Mouse (Mus musculus) MEL (cell line): ENCODE measurements around the gene Ercc5. TPM values are rescaled to one million over a fixed set of nuclear protein-coding genes. Genes with fewer than 3 reads are reported as not detected.
A peak's percentile ranks its signal among the peaks of the same experiment; 100 is the strongest.

Experiments
- DNase-seq: peaks from one replicate; pipeline ENCODE4 v3.0.0; 2011; ENCODE audit warnings: low read depth, low spot score
- H3K27ac ChIP-seq: 2 replicates; pipeline ENCODE4 v1.5.1; 2012; ENCODE audit warnings: low read depth, mild to moderate bottlenecking, control low read depth, low read length, moderate library complexity; ENCODE audit not compliant: control insufficient read depth
- H3K27me3 ChIP-seq, 2 experiments: fragments of 150-350 bp in 1 of 2; sonication (generic) in 1 of 2; 2 replicates each; pipeline ENCODE4 v1.6.1; 2012; ENCODE audit warnings: low read length in 2 of 2, mild to moderate bottlenecking in 2 of 2, improper control_type of control experiment in 1 of 2, moderate library complexity in 1 of 2; ENCODE audit not compliant: insufficient read depth in 2 of 2, control insufficient read depth in 1 of 2
- H3K36me3 ChIP-seq, 2 experiments: 2 replicates each; pipeline ENCODE4 v1.6.1; 2012 to 2014; ENCODE audit warnings: low read length in 2 of 2, improper control_type of control experiment in 1 of 2, inconsistent platforms in 1 of 2, mild to moderate bottlenecking in 1 of 2; ENCODE audit not compliant: insufficient read depth in 2 of 2, control insufficient read depth in 1 of 2
- H3K4me1 ChIP-seq, 2 experiments: fragments of 150-350 bp in 1 of 2; sonication (generic) in 1 of 2; 2 replicates each; pipeline ENCODE4 v1.6.1; 2012; ENCODE audit warnings: low read length in 2 of 2, improper control_type of control experiment in 1 of 2, mild to moderate bottlenecking in 1 of 2; ENCODE audit not compliant: insufficient read depth in 2 of 2, control insufficient read depth in 1 of 2
- H3K4me3 ChIP-seq, 2 experiments: fragments of 150-350 bp in 1 of 2; sonication (generic) in 1 of 2; 2 replicates each; pipeline ENCODE4 v1.5.1; 2012; ENCODE audit warnings: low read depth in 2 of 2, low read length in 2 of 2, mild to moderate bottlenecking in 2 of 2, moderate library complexity in 2 of 2, control low read depth in 1 of 2, improper control_type of control experiment in 1 of 2; ENCODE audit not compliant: control insufficient read depth in 1 of 2, insufficient read depth in 1 of 2
- H3K79me2 ChIP-seq: 2 replicates; pipeline ENCODE4 v1.6.1; 2012; ENCODE audit warnings: mild to moderate bottlenecking, low read length, moderate library complexity; ENCODE audit not compliant: control insufficient read depth, poor library complexity, insufficient read depth
- H3K9ac ChIP-seq: 2 replicates; pipeline ENCODE4 v1.6.1; 2012; ENCODE audit warnings: low read depth, mild to moderate bottlenecking, control low read depth, low read length, moderate library complexity; ENCODE audit not compliant: control insufficient read depth, poor library complexity, severe bottlenecking
- H3K9me3 ChIP-seq: fragments of 150-350 bp; sonication (generic); replicated peaks from 2 replicates; pipeline ENCODE4 v1.6.1; 2012; ENCODE audit warnings: mild to moderate bottlenecking, low read length, improper control_type of control experiment, moderate library complexity; ENCODE audit not compliant: insufficient read depth
- CHD1 ChIP-seq: IDR thresholded peaks from 2 replicates; pipeline ENCODE4 v1.6.1; 2012; ENCODE audit warnings: low read depth, mild to moderate bottlenecking, inconsistent platforms, low read length, improper control_type of control experiment
- CTCF ChIP-seq, 3 experiments: IDR thresholded peaks in 2 of 3; conservative IDR thresholded peaks in 1 of 3; 2 replicates each; pipeline ENCODE4 v1.5.1; 2011 to 2012; ENCODE audit warnings: low read length in 3 of 3, low read depth in 2 of 3, mild to moderate bottlenecking in 2 of 3, improper control_type of control experiment in 1 of 3, inconsistent platforms in 1 of 3, mixed read lengths in 1 of 3, moderate library complexity in 1 of 3; ENCODE audit not compliant: control insufficient read depth in 1 of 3, insufficient read depth in 1 of 3, poor library complexity in 1 of 3, severe bottlenecking in 1 of 3
- ELF1 ChIP-seq: IDR thresholded peaks from 2 replicates; pipeline ENCODE4 v1.6.1; 2014; ENCODE audit warnings: low read depth, mild to moderate bottlenecking, inconsistent platforms, low read length, improper control_type of control experiment, moderate library complexity
- GABPA ChIP-seq: IDR thresholded peaks from 2 replicates; pipeline ENCODE4 v1.6.1; 2012; ENCODE audit warnings: low read depth, mild to moderate bottlenecking, inconsistent platforms, low read length, improper control_type of control experiment, moderate library complexity
- GATA1 ChIP-seq: IDR thresholded peaks from 2 replicates; pipeline ENCODE4 v1.6.1; 2011; ENCODE audit warnings: low read depth, low read length, improper control_type of control experiment
- HCFC1 ChIP-seq: IDR thresholded peaks from 2 replicates; pipeline ENCODE4 v1.6.1; 2012; ENCODE audit warnings: low read depth, mild to moderate bottlenecking, inconsistent platforms, low read length, improper control_type of control experiment, moderate library complexity
- JUND ChIP-seq: IDR thresholded peaks from 2 replicates; pipeline ENCODE4 v1.6.1; 2011; ENCODE audit warnings: low read depth, mild to moderate bottlenecking, improper control_type of control experiment, low read length
- MAFK ChIP-seq: IDR thresholded peaks from 2 replicates; pipeline ENCODE4 v1.6.1; 2011; ENCODE audit warnings: low read depth, mild to moderate bottlenecking, low read length, improper control_type of control experiment, borderline replicate concordance
- MAX ChIP-seq: IDR thresholded peaks from 2 replicates; pipeline ENCODE4 v1.6.1; 2011; ENCODE audit warnings: low read length, improper control_type of control experiment
- MEF2A ChIP-seq: IDR thresholded peaks from 2 replicates; pipeline ENCODE4 v1.6.1; 2014; ENCODE audit warnings: low read depth, mild to moderate bottlenecking, inconsistent platforms, low read length, improper control_type of control experiment; ENCODE audit not compliant: poor library complexity, insufficient replicate concordance, severe bottlenecking; ENCODE audit errors: extremely low read depth
- MXI1 ChIP-seq: IDR thresholded peaks from 2 replicates; pipeline ENCODE4 v1.6.1; 2011; ENCODE audit warnings: mild to moderate bottlenecking, low read depth, low read length, improper control_type of control experiment
- MYC ChIP-seq: IDR thresholded peaks from 2 replicates; pipeline ENCODE4 v1.6.1; 2011; ENCODE audit warnings: low read depth, mild to moderate bottlenecking, low read length, improper control_type of control experiment, moderate library complexity
- POLR2A ChIP-seq, 2 experiments: IDR thresholded peaks; 2 replicates each; pipeline ENCODE4 v1.6.1; 2011 to 2012; ENCODE audit warnings: low read length in 2 of 2, mild to moderate bottlenecking in 2 of 2, control low read depth in 1 of 2, improper control_type of control experiment in 1 of 2, low read depth in 1 of 2, moderate library complexity in 1 of 2; ENCODE audit not compliant: control insufficient read depth in 1 of 2, insufficient read depth in 1 of 2, poor library complexity in 1 of 2
- POLR2AphosphoS5 ChIP-seq: IDR thresholded peaks from 2 replicates; pipeline ENCODE4 v1.6.1; 2012; ENCODE audit warnings: low read depth, borderline replicate concordance, mild to moderate bottlenecking, inconsistent platforms, low read length, moderate library complexity, mixed read lengths
- RAD21 ChIP-seq: IDR thresholded peaks from 2 replicates; pipeline ENCODE4 v1.6.1; 2011; ENCODE audit warnings: mild to moderate bottlenecking, low read depth, low read length, improper control_type of control experiment
- RCOR1 ChIP-seq: IDR thresholded peaks from 2 replicates; pipeline ENCODE4 v1.6.1; 2012; ENCODE audit warnings: low read depth, mild to moderate bottlenecking, inconsistent platforms, low read length, improper control_type of control experiment
- SMC3 ChIP-seq: IDR thresholded peaks from 2 replicates; pipeline ENCODE4 v1.6.1; 2011; ENCODE audit warnings: low read depth, low read length, improper control_type of control experiment
- ZC3H11A ChIP-seq: IDR thresholded peaks from 2 replicates; pipeline ENCODE4 v1.6.1; 2012; ENCODE audit warnings: low read depth, mild to moderate bottlenecking, inconsistent platforms, low read length, improper control_type of control experiment
- ZKSCAN1 ChIP-seq: IDR thresholded peaks from 2 replicates; pipeline ENCODE4 v1.6.1; 2012; ENCODE audit warnings: low read depth, mild to moderate bottlenecking, inconsistent platforms, low read length, improper control_type of control experiment, moderate library complexity
- ZNF384 ChIP-seq: IDR thresholded peaks from 2 replicates; pipeline ENCODE4 v1.6.1; 2012; ENCODE audit warnings: low read depth, mild to moderate bottlenecking, inconsistent platforms, low read length, improper control_type of control experiment
- polyA plus RNA-seq, 2 experiments: library from polyadenylated mRNA; stranded (reverse) in 1 of 2; unstranded in 1 of 2; fragments of >175 nt in 1 of 2; fragments of >200 nt in 1 of 2; gene quantifications; 2 replicates each; pipeline versions ENCODE4 v1.2.1 to v1.2.4; 2012; ENCODE audit warnings: low replicate concordance in 2 of 2, low read depth in 1 of 2; ENCODE audit not compliant: insufficient read length in 2 of 2, insufficient read depth in 1 of 2, missing spikeins in 1 of 2
- total RNA-seq: library from RNA; depleted of rRNA; stranded (reverse); fragments of 300-350 nt; gene quantifications from 2 replicates; pipeline ENCODE4 v1.2.3, GENCODE M21; 2012

Ercc5 gene
- total and polyA plus RNA-seq, 3 experiments: 8.2 to 8.5 TPM; not detected in 1

DNA sequence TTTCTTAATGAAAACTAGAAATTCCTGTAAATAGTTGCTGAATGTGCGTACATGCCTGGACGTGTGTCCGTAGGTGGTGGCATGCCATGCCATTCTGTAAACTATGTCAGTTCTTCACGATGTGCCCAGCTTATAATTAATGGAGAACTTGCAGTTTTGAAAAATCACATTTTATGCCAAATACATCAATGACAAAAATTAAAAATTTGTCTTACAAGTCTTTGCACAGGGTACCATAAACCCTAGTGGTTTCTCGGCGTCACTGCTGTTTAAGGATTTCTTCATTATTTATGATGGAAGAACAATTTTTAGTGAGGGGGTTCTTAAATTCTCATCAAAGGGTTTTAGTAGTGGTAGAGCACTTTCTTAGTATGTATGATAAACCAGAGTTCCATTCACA is 1.2 kb downstream of the Ercc5 start:
- DNase-seq: peak; percentile 60
- peak overlapping the region; percentile 91 for H3K9ac ChIP-seq
- 0 out of 2 replicates have a peak, but pooled peaks have one; percentile 19 for TF ChIP-seq MXI1
- peak; percentile 25 for TF ChIP-seq SMC3
- no peak for TF ChIP-seq GATA1
- peak in 2 of 3 experiments; percentile 40 to 48; a peak in 3 of 6 replicates for TF ChIP-seq CTCF (IDR thresholded peaks at IDR 0.05 in 2 of 3, conservative IDR thresholded peaks at IDR 0.05 in 1 of 3; ENCODE audit: control insufficient read depth in 1 of 3, insufficient read depth in 1 of 3, low read depth in 2 of 3, low read length in 3 of 3, poor library complexity in 1 of 3, severe bottlenecking in 1 of 3)
- H3K4me1 ChIP-seq: peaks cover 2 to 5% of the 10 kb centered on the region in 2 experiments; a peak in 3 of 4 replicates
- H3K4me3 ChIP-seq: peak overlapping the region; percentile 74 to 98
- H3K27me3 ChIP-seq: no peaks in the 10 kb centered on the region
- H3K9me3 ChIP-seq: no peaks in the 10 kb centered on the region
- peaks cover 2% of the 10 kb centered on the region; the same call in 1 of the 2 replicates for H3K79me2 ChIP-seq
- peaks cover 0 to 10% of the 10 kb centered on the region in 2 experiments; a peak in 2 of 4 replicates for H3K36me3 ChIP-seq
- no peak overlapping the region for H3K27ac ChIP-seq

DNA sequence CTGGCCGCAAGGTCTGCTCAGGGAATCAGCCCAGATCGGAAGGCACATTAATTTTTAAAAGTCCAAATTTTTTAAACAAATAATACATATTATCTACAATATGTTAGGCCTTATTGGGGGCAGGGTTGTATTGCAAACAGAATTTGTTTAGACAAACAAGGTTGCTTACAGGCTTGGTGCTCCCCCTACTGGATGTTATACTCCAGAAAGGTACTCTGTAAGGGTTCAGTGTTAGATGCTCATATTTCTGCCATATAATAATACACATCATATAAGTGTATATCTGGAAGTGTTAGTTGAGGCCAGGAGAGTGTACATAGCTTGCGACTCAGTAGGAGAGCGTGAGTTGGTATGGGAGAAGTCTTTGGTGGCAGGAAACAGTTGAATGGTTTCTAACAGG is 7.7 kb downstream of the Ercc5 start:
- peak in 2 of 3 experiments; percentile 47 to 62; a peak in 3 of 6 replicates for TF ChIP-seq CTCF (IDR thresholded peaks at IDR 0.05 in 2 of 3, conservative IDR thresholded peaks at IDR 0.05 in 1 of 3; ENCODE audit: control insufficient read depth in 1 of 3, insufficient read depth in 1 of 3, low read depth in 2 of 3, low read length in 3 of 3, poor library complexity in 1 of 3, severe bottlenecking in 1 of 3)
- TF ChIP-seq RAD21: peak; percentile 64
- peak; percentile 33; the same call in 1 of the 2 replicates for TF ChIP-seq SMC3
- TF ChIP-seq JUND: no peak
- TF ChIP-seq MEF2A: no peak
- no peak for TF ChIP-seq CHD1
- Histone ChIP-seq H3K9ac (no peak overlapping the region), H3K4me1 (no peaks in the 10 kb centered on the region), H3K4me3 (no peak overlapping the region), H3K36me3 (no peaks in the 10 kb centered on the region; a peak in 2 of 4 replicates), H3K9me3 (no peaks in the 10 kb centered on the region), H3K79me2 (no peaks in the 10 kb centered on the region), H3K27me3 (no peaks in the 10 kb centered on the region), H3K27ac (no peak overlapping the region)
- peak; percentile 57 for DNase-seq

DNA sequence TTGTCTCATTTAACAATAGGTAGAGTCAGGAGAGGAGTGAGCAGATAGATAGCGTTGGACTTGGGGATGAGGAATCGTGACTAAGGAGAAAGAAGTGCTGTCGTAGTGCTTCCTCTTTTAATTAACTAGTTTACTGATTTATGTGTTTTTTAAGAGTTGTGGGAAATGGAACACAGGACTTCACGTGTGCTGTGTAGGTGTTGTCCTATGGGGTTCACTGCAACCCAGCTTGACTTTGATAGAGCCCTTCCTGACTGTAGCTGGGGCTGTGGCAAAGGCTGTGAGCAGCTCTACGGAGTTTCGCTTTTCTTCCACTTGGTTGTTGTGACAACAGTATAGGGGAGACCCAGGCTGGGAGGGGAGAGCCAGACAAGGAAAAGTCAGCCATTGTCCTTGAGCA is 10.8 kb downstream of the Ercc5 start:
- DNase-seq: no peak
- no peak overlapping the region for H3K4me3 ChIP-seq
- H3K9ac ChIP-seq: no peak overlapping the region
- H3K79me2 ChIP-seq: no peaks in the 10 kb centered on the region
- H3K9me3 ChIP-seq: no peaks in the 10 kb centered on the region
- no peaks in the 10 kb centered on the region for H3K27me3 ChIP-seq
- no peak for TF ChIP-seq ELF1
- TF ChIP-seq ZNF384: no peak
- TF ChIP-seq MAX: no peak
- no peak for TF ChIP-seq GABPA
- TF ChIP-seq MYC: no peak
- TF ChIP-seq GATA1: no peak
- TF ChIP-seq SMC3: no peak
- TF ChIP-seq ZKSCAN1: no peak
- TF ChIP-seq CHD1: no peak
- no peak for TF ChIP-seq RCOR1
- TF ChIP-seq POLR2A (IDR thresholded peaks at IDR 0.05; ENCODE audit: control insufficient read depth in 1 of 2, insufficient read depth in 1 of 2, low read depth in 1 of 2, low read length in 2 of 2, poor library complexity in 1 of 2): no peak
- no peak for TF ChIP-seq ZC3H11A
- TF ChIP-seq MAFK: no peak
- TF ChIP-seq HCFC1: no peak
- TF ChIP-seq POLR2AphosphoS5: no peak
- no peak for TF ChIP-seq JUND
- H3K27ac ChIP-seq: no peak overlapping the region
- no peaks in the 10 kb centered on the region for H3K4me1 ChIP-seq
- peaks cover 0 to 3% of the 10 kb centered on the region in 2 experiments; a peak in 2 of 4 replicates for H3K36me3 ChIP-seq
